Mouse (Mus musculus) neural tube, embryonic 10.5 days (tissue): ENCODE results near the gene Rpusd2.

ENCODE experiments used
- DNase-seq: peaks from one replicate; pipeline ENCODE4 v3.0.0-alpha.2; 2017; ENCODE audit warnings: low spot score; ENCODE audit errors: extremely low spot score

Rpusd2 gene

GRCm38 (mm10) chr2:119032191-119032590, 2.4 kb upstream of the Rpusd2 start:
- no peak for DNase-seq

GRCm38 (mm10) chr2:119035397-119035745, 781 bp downstream of the Rpusd2 start:
- no peak for DNase-seq

- DNase-seq = no peak
These were observed 6.3 kb downstream of the Rpusd2 start for GRCm38 (mm10) chr2:119040882-119041281.

GRCm38 (mm10) chr2:119045163-119045562, 10.6 kb downstream of the Rpusd2 start:
- no peak for DNase-seq

GRCm38 (mm10) chr2:119046649-119047611, 12.3 kb downstream of the Rpusd2 start, which contains the start of gene Knl1:
Gene Knl1 (plus strand): TSS chr2:119047119.
- peak; percentile 100 for DNase-seq

GRCm38 (mm10) chr2:119047849-119048248, 13.3 kb downstream of the Rpusd2 start:
- peak; percentile 25 for DNase-seq

GRCm38 (mm10) chr2:119050132-119050650, 15.6 kb downstream of the Rpusd2 start:
- no peak for DNase-seq

- DNase-seq = no peak
These were observed 25.5 kb downstream of the Rpusd2 start for GRCm38 (mm10) chr2:119060139-119060538.

- DNase-seq = no peak
These were observed 37.8 kb downstream of the Rpusd2 start for GRCm38 (mm10) chr2:119072397-119072796.

- no peak for DNase-seq
These were observed 51.6 kb downstream of the Rpusd2 start for GRCm38 (mm10) chr2:119086156-119086555.
